Mouse (Mus musculus): Measurements from ENCODE around the gene Pde9a.

- no peak for TF ChIP-seq GATA1 (IDR thresholded peaks at IDR 0.05; ENCODE audit: low read length)
- no peak for TF ChIP-seq TAL1 (IDR thresholded peaks at IDR 0.05; ENCODE audit: low read length)
These were observed 43.4 kb downstream of the Pde9a start for GRCm38 (mm10) chr17:31429402-31429801.

Measured in erythroblast, embryonic 14.5 days (primary cell).